Mouse (Mus musculus) erythroblast, embryonic 14.5 days (primary cell): ENCODE data around the gene Sun2.

ENCODE experiments used
- GATA1 ChIP-seq: IDR thresholded peaks from 2 replicates; pipeline ENCODE4 v1.6.1; 2012; ENCODE audit warnings: low read length, inconsistent platforms, mixed read lengths
- TAL1 ChIP-seq: IDR thresholded peaks from 3 replicates; pipeline ENCODE4 v1.6.1; 2012; ENCODE audit warnings: low read length, inconsistent platforms, mixed read lengths

DNA sequence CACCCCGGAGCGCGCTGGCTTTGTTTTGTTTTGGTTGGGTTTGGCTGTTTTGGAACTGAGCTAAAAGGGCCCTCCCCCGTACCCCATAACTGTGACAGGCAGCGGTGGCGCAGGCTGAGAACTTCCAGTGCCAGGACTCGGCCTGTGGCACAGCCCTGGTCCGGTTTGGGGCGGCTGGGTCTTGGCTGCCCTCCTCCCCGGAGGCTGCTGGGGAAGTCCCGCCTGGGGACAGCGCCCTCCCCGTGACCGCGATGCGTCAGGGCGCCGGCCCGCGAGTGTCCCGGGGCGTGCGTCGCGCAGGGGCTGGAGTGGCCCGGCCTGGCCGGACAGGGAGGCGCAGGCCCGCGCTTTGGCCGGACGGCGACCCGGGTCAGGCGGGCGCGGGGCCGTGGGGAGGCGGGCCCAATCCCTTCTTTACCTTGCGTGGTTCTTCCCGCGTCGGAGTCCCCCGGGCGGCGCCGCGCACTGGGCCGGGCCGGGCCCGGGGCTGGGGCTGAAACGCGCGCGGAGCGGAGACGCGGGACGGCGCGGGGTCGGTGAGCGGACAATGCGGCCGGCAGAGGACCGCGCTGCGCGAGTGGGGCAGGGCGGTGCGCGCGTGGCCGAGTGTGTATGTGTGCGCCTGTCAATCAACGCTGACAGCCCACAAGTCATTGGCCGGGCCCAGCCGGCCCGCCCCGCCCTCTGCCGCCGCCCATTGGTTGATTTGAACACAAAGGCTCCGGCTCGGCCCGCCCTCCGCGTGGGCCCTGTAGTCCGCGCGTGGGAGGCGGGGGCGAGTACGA is at the start of gene Sun2:
- TF ChIP-seq GATA1 (no peak), TAL1 (no peak)
